Mouse (Mus musculus) stomach, postnatal 0 days (tissue): ENCODE measurements around the gene Casq2. TPM values are rescaled to one million over a fixed set of nuclear protein-coding genes. Genes with fewer than 3 reads are reported as not detected.

Experiments
- ATAC-seq: fragments of 200-750 bp; cut with Nextera tagmentation; 2 replicates; pipeline ENCODE4 v1.8.0; 2017; ENCODE audit not compliant: low FRiP score, low TSS enrichment
- DNase-seq: peaks from one replicate; pipeline ENCODE4 v3.0.0-alpha.2; 2016; ENCODE audit warnings: low spot score
- H3K27ac ChIP-seq: fragments of 300-500 bp; sonication (generic); replicated peaks from 2 replicates; pipeline ENCODE4 v1.5.1; 2014; ENCODE audit warnings: mild to moderate bottlenecking, control low read depth
- H3K27me3 ChIP-seq: fragments of 300-500 bp; sonication (generic); 2 replicates; pipeline ENCODE4 v1.6.1; 2014; ENCODE audit warnings: low read length; ENCODE audit not compliant: control insufficient read depth, insufficient read depth
- H3K36me3 ChIP-seq: fragments of 300-500 bp; sonication (generic); 2 replicates; pipeline ENCODE4 v1.6.1; 2014; ENCODE audit warnings: low read length, mixed read lengths; ENCODE audit not compliant: control insufficient read depth, insufficient read depth
- H3K4me1 ChIP-seq: fragments of 300-500 bp; sonication (generic); replicated peaks from 2 replicates; pipeline ENCODE4 v1.6.1; 2014; ENCODE audit warnings: antibody characterized with exemption; ENCODE audit not compliant: control insufficient read depth, insufficient read depth
- H3K4me2 ChIP-seq: fragments of 300-500 bp; sonication (generic); replicated peaks from 2 replicates; pipeline ENCODE4 v1.6.1; 2014; ENCODE audit warnings: low read depth, mild to moderate bottlenecking, control low read depth, moderate library complexity
- H3K4me3 ChIP-seq: fragments of 300-500 bp; sonication (generic); 2 replicates; pipeline ENCODE4 v1.5.1; 2014; ENCODE audit warnings: low read depth, low read length, control low read depth
- H3K9ac ChIP-seq: fragments of 300-500 bp; sonication (generic); 2 replicates; pipeline ENCODE4 v1.6.1; 2014; ENCODE audit warnings: mild to moderate bottlenecking, low read length, control low read depth, mixed read lengths
- H3K9me3 ChIP-seq: fragments of 300-500 bp; sonication (generic); 2 replicates; pipeline ENCODE4 v1.6.1; 2016; ENCODE audit warnings: low read length; ENCODE audit not compliant: control insufficient read depth
- CTCF ChIP-seq: IDR thresholded peaks from 2 replicates; pipeline ENCODE4 v1.5.1; 2016; ENCODE audit warnings: antibody characterized with exemption, low read depth, mild to moderate bottlenecking, moderate library complexity
- EP300 ChIP-seq: optimal IDR thresholded peaks from 2 replicates; pipeline ENCODE3; 2016; ENCODE audit warnings: antibody characterized with exemption
- WGBS: fragments of 180-500 bp; shearing (Covaris S2); extraction: QIAGEN DNeasy Blood & Tissue Kit; methylation state at CpG from one replicate; pipeline ENCODE4 v1.1.7; 2014; 5-methylcytosine and 5-hydroxymethylcytosine counted together
- polyA plus RNA-seq: library from polyadenylated mRNA; unstranded; fragments of >200 nt; fragmentation: Nextera tagmentation; extraction: Ambion mirVana; gene quantifications from 2 replicates; pipeline ENCODE4 v1.2.1, GENCODE M21; 2015

Gene Casq2
- polyA plus RNA-seq, 1 experiment from 2014 or later = 2.5 TPM

DNA sequence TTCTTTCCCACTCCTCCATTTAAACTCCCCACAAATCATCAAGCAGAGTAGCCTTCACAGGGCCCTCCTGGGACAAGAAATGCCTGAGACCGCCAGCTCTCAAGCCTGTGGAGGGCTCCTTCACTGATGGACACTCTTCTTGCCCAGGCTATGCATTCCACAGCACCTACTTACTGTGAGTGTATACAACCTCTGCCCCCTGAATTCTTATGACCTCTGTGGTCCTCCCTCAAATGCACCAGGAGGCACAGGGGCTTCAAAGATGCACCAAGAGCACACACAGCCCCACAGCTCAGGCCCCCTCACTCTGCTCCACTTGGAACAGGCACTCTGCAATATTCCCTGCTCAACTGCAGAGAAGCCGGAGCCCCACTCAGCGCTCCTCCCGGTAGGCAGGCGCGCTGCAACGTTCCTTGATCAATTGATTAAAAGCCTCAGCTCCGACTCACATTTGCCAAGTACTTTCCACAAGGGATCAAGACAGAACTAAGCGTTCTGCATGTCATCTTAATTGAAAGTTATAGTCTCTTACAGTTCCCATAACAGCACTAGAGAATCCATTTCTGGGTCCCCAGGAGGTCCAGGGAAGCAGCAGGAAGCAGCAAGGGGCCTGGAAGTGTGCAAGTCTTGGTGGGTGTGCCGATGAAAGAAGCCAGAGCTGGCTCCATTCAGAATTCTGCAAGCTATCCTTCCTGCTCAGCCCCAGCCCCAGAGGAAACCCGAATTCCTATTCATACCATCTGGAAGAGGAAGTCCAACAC, 108.3 kb downstream of the Casq2 start:
- H3K4me3 ChIP-seq = no peak overlapping the region
- no peaks in the 10 kb centered on the region for H3K27me3 ChIP-seq
- peak overlapping the region; percentile 56; the same call in 1 of the 2 replicates for H3K27ac ChIP-seq
- no peak overlapping the region for H3K9ac ChIP-seq
- 0 out of 2 replicates have a peak overlapping the region, but pooled peaks have one; percentile 9 for H3K4me2 ChIP-seq
- peaks cover 8% of the 10 kb centered on the region; the same call in 1 of the 2 replicates for H3K36me3 ChIP-seq
- TF ChIP-seq CTCF = 0 out of 2 replicates have a peak, but pooled peaks have one; percentile 8
- no peak for TF ChIP-seq EP300
- no peak for ATAC-seq
- no peaks in the 10 kb centered on the region for H3K9me3 ChIP-seq
- peaks cover 14% of the 10 kb centered on the region for H3K4me1 ChIP-seq
- DNase-seq = no peak
- WGBS = 30% methylated on average over 11 of the region's 11 CpGs

DNA sequence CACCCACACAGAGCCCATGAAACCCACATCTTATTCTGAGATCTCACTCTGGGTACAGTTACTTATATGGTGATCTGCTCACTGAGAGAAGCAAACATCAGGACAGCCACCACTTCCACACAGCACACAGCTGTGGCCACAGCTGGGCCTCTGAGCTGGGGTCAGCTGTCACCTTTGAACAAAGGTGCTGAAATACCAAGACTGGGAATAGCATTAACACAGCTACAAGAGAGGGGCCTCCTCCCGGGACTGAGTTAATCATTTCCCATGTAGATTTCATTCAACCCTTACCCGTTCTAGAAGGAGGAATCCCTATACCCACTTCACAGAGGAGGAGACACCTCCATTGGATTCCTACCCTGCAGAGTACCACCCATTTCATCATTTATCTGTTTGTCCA, 109.5 kb downstream of the Casq2 start:
- TF ChIP-seq EP300 (no peak), CTCF (no peak)
- Histone ChIP-seq H3K27ac (no peak overlapping the region), H3K4me3 (no peak overlapping the region), H3K4me1 (peaks cover 14% of the 10 kb centered on the region), H3K36me3 (peaks cover 8% of the 10 kb centered on the region; the same call in 1 of the 2 replicates), H3K9ac (no peak overlapping the region), H3K4me2 (no peak overlapping the region), H3K27me3 (no peaks in the 10 kb centered on the region), H3K9me3 (no peaks in the 10 kb centered on the region)
- ATAC-seq = no peak
- 50% methylated on average over 2 of the region's 2 CpGs for WGBS
- DNase-seq = no peak

Other genes starting within 250 kb of the Casq2 start
- 0.57 and 0.67 TPM in 2 replicates for gene Mab21l3, start 237.5 kb upstream of the Casq2 start, polyA plus RNA-seq
- gene Slc22a15, start 162.0 kb upstream of the Casq2 start, polyA plus RNA-seq = 4.1 and 5.2 TPM in 2 replicates
- not detected in 2 replicates for gene Nhlh2, start 76.3 kb upstream of the Casq2 start, polyA plus RNA-seq
- gene Vangl1, start 118.3 kb downstream of the Casq2 start, polyA plus RNA-seq = 14.1 and 15.3 TPM in 2 replicates